Mouse (Mus musculus) cerebellum, postnatal 4 days (tissue): ENCODE measurements around the gene Pgd.
A peak's percentile ranks its signal among the peaks of the same experiment; 100 is the strongest.
"Not testable (repeated sequence)": the region's sequence is repeated elsewhere in the genome, so short reads cannot be mapped to it uniquely, and the experiment has no call there.

Source experiments
- DNase-seq, 2 experiments: peaks; one replicate each; pipeline ENCODE4 v3.0.0; 2022; ENCODE audit warnings: low spot score in 2 of 2, mixed read lengths in 1 of 2

Gene Pgd

DNA sequence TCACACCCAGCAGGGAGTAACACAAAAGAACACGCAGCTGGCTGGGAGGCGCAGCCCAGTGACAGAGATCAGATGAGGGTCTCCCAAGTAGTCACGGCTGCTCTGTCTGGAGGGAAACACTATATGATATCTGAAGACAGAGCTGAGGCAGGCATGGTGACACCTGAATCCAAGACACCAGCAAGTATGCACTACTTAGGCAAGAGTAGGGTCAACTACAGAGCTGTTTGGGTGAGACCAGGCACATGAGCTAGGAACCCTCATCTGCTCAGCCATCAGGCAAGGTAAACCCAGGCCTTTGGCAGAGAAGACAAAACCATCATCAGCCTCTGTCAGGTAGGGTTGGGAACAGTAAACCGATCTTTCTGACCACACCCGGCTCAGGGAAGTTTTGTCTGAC lies 33.2 kb downstream of the Pgd start:
- no peak for DNase-seq

DNA sequence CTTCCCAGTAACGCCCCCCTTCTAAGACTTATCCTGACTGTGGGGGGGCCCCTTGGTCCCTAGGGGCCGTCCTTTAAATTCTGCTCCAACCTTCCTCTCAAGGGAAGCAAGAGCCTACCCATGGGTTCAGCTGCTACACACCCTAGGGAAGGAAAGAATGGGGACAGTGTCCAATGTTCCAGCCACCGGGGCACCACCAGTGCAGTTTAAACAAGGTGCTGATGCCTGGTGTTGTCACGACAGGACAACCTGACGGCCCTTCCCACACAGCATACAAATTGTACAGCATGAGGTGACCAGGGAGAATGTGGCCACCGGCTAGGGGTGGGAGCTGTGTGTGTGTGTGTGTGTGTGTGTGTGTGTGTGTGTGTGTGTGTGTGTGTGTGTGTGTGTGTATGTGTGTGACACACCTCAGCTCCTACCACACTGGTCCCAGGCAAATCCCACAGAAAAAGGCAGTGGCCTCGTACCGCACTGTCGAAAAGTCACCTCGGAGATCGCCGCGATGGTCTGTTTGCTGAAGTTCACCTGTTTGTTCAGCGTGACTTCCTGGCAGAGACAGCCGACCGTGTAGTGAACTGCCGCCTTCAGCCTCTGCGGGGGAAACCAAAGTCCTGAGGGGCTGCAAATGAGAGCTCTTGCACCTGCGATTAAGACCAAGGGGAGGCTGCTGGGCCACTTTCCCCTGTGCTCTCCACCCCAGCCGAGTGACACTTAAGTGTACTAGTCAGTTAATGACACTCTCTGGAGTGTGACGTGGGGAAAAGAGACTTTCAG lies 34.6 kb downstream of the Pgd start:
- no peak for DNase-seq

DNA sequence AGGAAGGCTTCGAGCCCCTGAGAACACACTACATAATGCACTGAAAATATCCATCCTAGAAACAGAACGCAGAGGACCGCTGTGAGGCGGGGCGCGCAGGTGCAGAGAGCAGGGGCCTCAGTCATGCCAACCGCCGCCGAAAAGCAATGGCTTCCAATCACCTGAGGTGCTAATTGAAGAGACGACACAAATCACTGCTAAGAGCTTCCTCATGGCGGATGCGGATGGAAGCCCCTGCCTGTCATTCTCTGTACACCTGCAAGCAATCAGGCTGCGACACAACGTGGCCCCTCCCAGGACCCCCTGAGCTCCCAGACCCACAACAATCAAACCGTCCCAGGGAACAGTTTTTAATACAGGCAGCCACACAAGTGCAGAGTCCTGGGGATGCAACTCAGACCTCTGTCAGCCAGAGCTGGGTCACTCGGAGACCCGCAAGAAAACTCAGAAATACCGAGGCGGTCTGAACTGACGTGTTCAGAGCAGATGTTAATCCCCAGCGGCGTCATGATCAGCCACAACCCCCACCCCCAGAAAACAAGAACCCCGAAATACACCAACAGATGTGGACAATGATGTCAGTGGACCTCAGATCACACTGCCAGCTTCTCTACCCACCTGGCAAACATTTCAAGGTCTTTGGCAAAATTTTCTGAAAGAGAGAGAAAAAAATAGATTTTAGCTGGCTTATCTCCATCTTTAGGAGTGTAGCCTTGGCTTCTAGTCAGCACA lies 35.4 kb downstream of the Pgd start:
- DNase-seq, result no peak

DNA sequence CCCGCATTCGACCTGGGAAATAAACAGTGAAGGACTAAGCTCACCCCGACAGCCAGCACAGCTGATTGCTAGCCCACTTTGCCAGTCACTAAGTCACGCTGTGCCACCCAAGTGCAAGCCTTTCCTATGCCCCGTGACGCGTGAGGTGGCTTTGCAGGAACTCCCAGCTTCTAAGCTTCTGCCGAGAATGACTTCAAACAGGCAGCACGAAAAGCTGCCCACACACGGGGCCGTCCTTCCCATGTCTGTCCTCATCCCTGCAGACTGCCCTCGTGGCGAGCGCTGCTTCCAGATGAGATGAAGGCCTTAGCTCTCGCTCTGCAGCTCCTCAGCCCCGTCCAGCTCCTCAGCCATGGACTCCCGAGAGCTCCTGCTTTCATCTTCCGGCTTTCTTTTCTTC lies 38.1 kb downstream of the Pgd start:
- DNase-seq, result no peak

DNA sequence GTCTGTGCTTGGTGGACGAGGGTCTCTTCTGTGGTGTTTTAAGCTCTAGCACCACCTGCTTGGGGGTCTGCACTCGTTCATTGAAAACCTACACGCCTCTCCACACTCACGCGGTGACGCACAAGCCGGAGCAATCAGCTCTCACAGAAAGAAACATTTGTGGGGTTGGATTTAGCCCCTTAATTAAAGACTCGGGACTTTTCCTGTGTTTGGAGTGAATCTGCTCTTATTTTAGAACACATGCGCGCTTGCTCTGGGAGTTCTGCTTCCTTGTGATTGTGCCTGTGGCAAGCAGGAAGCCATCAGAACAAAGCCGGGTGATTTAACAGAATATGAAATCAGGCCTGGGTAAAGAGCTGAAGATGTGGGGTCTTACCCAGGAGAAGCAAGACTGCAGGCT lies 39.9 kb downstream of the Pgd start, which contains the start of gene Cort:
TSS of gene Cort (minus strand) at position 101 of the 400 bp plus-strand sequence.
- DNase-seq, result no peak

DNA sequence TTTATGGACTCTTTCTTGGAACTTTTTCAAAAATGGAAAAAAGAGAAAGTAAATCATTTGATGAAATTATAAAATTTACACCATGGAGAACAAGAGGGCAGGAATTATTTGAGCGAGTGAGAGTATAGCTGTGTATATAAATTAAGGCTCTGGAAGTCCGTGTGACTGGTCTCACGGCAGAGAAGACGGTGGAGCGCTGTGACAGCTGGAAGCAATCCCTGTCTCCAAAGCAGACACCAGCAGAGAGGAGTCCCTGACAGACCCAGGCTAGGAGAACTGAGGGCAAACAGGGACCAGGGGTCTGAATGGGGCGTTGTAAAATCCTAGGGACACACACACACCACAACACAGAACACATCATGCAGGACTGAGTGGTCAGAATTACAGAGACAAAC lies 40.5 kb downstream of the Pgd start:
- no peak for DNase-seq

DNA sequence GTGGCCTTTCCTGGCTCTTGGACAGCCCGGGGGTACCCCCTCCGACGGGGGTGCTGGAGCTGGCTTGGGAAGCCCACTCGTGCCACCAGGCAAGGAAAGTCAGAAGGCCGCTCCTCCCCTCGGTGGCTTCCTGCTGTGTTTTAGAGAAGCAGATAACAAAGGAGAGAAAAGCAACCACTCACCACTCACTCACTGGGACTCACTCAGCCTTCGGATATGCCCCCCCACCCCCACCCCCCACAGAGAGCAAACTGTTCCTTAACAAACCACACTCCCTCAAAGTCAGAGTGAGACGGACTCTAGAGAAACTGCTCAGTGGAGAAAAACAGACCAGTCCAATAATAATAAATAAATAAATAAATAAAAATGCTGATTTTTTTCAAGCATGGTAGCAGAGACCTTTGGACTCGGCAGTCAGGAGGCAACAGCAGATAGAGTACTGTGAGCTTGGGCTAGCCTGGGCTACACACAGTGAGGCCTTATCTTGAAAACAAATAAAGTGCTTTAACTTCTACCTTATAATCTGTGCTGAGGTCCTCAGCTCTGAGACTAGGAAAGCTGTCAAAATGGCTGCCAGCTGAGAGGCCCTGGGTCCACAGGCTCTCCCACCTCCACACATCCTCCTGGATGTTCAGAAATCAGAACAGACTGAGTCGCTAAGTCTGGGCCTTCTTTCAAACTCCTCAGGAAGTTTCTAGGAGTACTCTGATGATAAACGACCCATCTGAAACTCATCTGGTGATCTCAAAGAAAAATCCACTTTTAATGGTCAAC lies 41.0 kb downstream of the Pgd start:
- no peak for DNase-seq

DNA sequence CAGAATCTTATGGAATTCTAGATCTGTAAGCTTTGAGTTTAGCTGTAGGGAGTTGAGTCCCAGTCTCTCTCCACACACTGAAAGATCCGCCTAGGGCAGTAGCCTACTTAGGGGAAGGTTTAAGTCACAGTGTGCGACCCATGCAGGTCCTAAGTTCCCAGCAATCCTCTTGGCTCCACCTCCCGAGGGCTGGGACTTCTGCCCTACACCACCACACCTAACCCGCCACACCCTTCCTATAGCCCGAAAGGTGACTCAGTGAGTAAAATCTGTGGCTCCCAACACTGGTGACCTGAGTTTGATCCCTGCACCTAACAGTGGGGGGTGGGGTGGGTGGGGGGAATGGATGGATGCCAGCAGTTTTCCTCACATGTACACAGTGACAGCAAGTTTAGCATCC lies 43.1 kb downstream of the Pgd start:
- no peak for DNase-seq

DNA sequence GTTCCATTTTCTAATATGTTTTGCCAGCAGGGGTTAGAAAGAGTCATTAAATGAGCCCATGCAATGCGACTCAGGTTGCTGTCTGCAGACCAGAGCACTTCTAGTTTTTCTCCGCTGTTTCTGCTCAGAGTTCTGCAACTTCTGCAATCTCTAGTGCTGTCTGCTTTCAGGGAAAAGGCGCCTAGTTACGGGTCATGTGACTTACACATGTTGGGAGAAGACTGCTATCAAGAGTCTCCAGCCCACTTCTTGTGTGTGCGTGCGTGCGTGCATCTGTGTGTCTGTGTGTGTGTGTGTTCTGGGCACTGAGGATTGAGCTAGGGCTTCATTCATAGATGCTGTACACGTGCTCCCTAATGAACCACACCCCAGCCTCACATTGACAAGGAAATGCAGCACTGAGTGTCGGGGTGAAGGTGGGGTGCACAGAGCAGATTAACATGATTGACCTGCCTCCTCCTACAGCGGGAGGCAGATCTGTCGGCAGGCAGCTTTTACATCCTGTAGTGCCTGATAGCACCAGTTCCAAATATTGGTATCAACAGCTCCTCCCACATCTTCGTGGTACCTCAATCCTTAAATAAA lies 46.5 kb downstream of the Pgd start:
- not testable (repeated sequence) for DNase-seq

DNA sequence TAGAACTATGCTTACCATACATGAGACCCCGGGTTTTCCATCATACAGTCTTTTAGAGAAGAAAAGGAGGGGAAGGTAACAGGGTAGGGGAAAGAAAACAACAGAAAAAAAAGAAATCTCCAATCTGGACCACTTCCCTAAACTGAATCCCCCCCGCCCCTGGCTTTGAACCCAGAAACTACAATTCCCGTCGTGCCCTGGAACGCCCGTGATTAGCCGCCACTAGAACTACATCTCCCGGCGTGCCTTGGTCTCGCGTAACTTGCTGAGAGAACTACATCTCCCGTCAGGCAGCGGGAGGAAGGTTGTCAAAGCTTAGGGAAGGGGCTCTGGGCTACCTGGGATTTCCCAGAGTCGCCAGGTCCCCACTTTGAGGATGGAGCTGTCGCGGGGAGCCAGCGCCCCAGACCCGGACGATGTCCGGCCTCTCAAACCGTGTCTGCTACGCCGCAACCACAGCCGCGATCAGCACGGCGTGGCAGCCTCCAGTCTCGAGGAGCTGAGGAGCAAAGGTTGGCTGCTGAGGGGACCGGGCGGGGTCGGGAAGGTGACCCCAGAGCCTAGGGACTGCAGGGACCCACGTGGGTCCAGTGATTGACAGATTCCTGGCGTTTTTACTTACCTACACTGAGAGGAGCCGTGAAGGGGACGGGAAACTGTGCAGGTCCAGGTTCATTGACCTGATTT lies 62.6 kb downstream of the Pgd start, which contains the start of gene Dffa:
TSS of gene Dffa (plus strand) at position 272 of the 687 bp plus-strand sequence.
- peak; percentile 82 to 90 for DNase-seq

DNA sequence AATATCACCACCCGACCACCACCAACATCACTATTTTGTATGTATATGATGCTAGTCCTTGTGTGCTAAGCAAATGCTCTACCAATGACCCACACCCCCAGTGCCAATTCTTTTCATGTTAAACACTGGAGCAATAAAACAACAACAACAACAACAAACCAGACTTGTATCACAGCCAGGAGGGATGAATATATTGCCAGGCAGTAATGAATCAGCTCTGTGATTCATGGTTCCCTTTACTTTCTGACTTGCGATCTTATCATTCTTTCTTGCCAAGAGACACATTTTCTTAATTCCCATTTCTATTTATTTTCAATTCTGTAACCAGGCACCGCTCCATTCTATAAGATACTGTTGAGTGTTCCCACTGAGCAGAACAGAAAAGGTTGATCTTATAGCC lies 65.1 kb downstream of the Pgd start:
- DNase-seq, result no peak

DNA sequence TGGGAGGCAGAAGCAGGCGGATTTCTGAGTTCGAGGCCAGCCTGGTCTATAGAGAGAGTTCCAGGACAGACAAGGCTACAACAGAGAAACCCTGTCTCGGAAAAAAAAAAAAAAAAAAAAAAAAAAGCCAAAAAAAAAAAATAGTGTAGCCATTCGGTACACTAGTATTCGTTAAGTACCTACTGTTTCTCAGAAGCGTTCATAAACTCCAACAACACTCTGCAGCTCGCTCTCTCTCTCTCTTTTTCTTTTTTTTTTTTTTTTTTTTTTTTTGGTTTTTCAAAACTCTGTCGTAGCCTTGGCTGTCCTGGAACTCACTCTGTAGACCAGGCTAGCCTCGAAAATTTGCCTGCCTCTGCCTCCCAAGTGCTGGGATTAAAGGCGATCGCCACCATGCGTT lies 66.1 kb downstream of the Pgd start:
- DNase-seq, result not testable (repeated sequence)
